Mouse (Mus musculus) cortical plate, adult 2 months (tissue): ENCODE measurements around the gene Hjurp.

Experiments used
- CTCF ChIP-seq: fragments of 200-500 bp; IDR thresholded peaks from 2 replicates; pipeline ENCODE4 v1.5.1; 2011; ENCODE audit warnings: mild to moderate bottlenecking, control low read depth, low read length; ENCODE audit not compliant: insufficient read depth; ENCODE audit errors: extremely low read depth
- POLR2A ChIP-seq: fragments of 200-500 bp; IDR thresholded peaks from 2 replicates; pipeline ENCODE4 v1.6.1; 2011; ENCODE audit warnings: mild to moderate bottlenecking, low read length, control low read depth; ENCODE audit not compliant: insufficient read depth; ENCODE audit errors: extremely low read depth

- TF ChIP-seq CTCF (no peak), POLR2A (no peak)
Measured at GRCm38 (mm10) chr1:88235046-88235893, 42.2 kb downstream of the Hjurp start.
